Mouse (Mus musculus): ENCODE data around the gene Acsf3. TPM values are rescaled to one million over a fixed set of nuclear protein-coding genes. Genes with fewer than 3 reads are reported as not detected.

The Acsf3 gene
- polyA plus RNA-seq, 1 experiment from 2014 or later: 10.7 TPM

- ATAC-seq (peak; percentile 88), DNase-seq (peak; percentile 84)
- Histone ChIP-seq H3K9ac (replicated peaks) (no peak within 1 kb of the TSS), H3K9me3 (ENCODE audit: low read length) (no peaks in the 10 kb centered on the region), H3K4me2 (ENCODE audit: low read depth, low read length) (no peak within 1 kb of the TSS), H3K4me1 (ENCODE audit: insufficient read depth) (peaks cover 2% of the 10 kb centered on the region; the same call in 1 of the 2 replicates), H3K36me3 (replicated peaks; ENCODE audit: insufficient read depth, low read length) (no peaks in the 10 kb centered on the region), H3K27me3 (ENCODE audit: insufficient read depth, low read length) (0 out of 2 replicates have a peak, but pooled peaks cover 5% of the 10 kb centered on the region), H3K4me3 (ENCODE audit: low read depth, low read length) (no peak within 1 kb of the TSS), H3K27ac (ENCODE audit: low read depth) (no peak within 1 kb of the TSS)
- 20% methylated on average over 18 of the region's 18 CpGs for WGBS (ENCODE audit: insufficient replicate concordance)
- no peak for TF ChIP-seq EP300 (IDR thresholded peaks at IDR 0.05; ENCODE audit: low read depth)
- no peak for TF ChIP-seq CTCF (IDR thresholded peaks at IDR 0.05; ENCODE audit: low read depth)
Observed at GRCm38 (mm10) chr8:122847829-122848561, 72.7 kb downstream of the Acsf3 start, which contains the start of gene Cdh15. Gene Cdh15 (plus strand): TSS chr8:122847966.

- H3K9me3 ChIP-seq (ENCODE audit: low read length): no peaks in the 10 kb centered on the region
- DNase-seq (no peak), ATAC-seq (no peak)
- 0 out of 2 replicates have a peak, but pooled peaks cover 5% of the 10 kb centered on the region for H3K27me3 ChIP-seq (ENCODE audit: insufficient read depth, low read length)
- 79% methylated on average over 10 of the region's 11 CpGs for WGBS (ENCODE audit: insufficient replicate concordance)
- no peak overlapping the region for H3K27ac ChIP-seq (ENCODE audit: low read depth)
- peaks cover 2% of the 10 kb centered on the region; the same call in 1 of the 2 replicates for H3K4me1 ChIP-seq (ENCODE audit: insufficient read depth)
- H3K4me3 ChIP-seq (ENCODE audit: low read depth, low read length): no peak overlapping the region
- no peaks in the 10 kb centered on the region for H3K36me3 ChIP-seq (replicated peaks; ENCODE audit: insufficient read depth, low read length)
- TF ChIP-seq CTCF (IDR thresholded peaks at IDR 0.05; ENCODE audit: low read depth): no peak
- no peak for TF ChIP-seq EP300 (IDR thresholded peaks at IDR 0.05; ENCODE audit: low read depth)
- H3K4me2 ChIP-seq (ENCODE audit: low read depth, low read length): no peak overlapping the region
- H3K9ac ChIP-seq (replicated peaks): no peak overlapping the region
Observed at GRCm38 (mm10) chr8:122849152-122849910, 74.0 kb downstream of the Acsf3 start.

DNA sequence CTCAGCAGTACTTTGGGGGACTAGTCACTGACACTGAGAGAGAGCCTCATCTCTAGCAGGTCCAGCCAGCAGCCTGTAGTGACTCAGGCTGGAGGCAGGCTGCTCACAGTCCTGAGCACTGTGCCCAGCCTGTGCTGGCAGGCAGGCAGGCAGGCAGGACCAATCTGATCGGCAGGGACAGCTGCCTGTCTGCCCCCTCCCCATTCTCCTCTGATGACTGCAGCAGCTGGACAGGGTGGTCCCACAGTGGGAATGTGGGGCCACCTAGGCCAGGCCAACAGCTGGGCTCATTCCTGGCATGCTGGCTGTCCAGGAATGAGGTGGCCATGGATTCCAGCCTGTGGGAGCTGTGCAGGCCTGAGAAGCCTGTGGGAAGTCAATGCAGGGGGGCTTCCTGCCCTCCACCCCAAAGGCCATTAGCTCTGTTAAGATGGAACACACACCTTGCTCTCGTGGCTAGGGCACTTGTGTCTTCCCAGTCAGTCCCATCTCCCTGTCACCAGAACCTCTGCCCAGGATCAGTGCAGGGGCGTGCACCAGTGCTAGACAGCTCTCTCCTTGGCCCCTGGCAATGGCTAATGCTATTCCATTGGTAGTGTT lies 75.5 kb downstream of the Acsf3 start:
- H3K36me3 ChIP-seq (replicated peaks; ENCODE audit: insufficient read depth, low read length): no peaks in the 10 kb centered on the region

GRCm38 (mm10) chr8:122851692-122852545 lies 76.6 kb downstream of the Acsf3 start:
- H3K27me3 ChIP-seq (ENCODE audit: insufficient read depth, low read length): 0 out of 2 replicates have a peak, but pooled peaks cover 2% of the 10 kb centered on the region
- no peak overlapping the region for H3K27ac ChIP-seq (ENCODE audit: low read depth)
- H3K9ac ChIP-seq (replicated peaks): no peak overlapping the region
- no peaks in the 10 kb centered on the region for H3K9me3 ChIP-seq (ENCODE audit: low read length)
- H3K4me1 ChIP-seq (ENCODE audit: insufficient read depth): peaks cover 2% of the 10 kb centered on the region; the same call in 1 of the 2 replicates
- ATAC-seq: no peak
- DNase-seq: no peak
- H3K4me3 ChIP-seq (ENCODE audit: low read depth, low read length): no peak overlapping the region
- H3K4me2 ChIP-seq (ENCODE audit: low read depth, low read length): no peak overlapping the region
- WGBS (ENCODE audit: insufficient replicate concordance): 69% methylated on average over 12 of the region's 12 CpGs
- TF ChIP-seq EP300 (IDR thresholded peaks at IDR 0.05; ENCODE audit: low read depth) (no peak), CTCF (IDR thresholded peaks at IDR 0.05; ENCODE audit: low read depth) (no peak)
- H3K36me3 ChIP-seq (replicated peaks; ENCODE audit: insufficient read depth, low read length): no peaks in the 10 kb centered on the region

More for the DNA sequence above, 75.5 kb downstream of the Acsf3 start:
- Histone ChIP-seq H3K4me2 (ENCODE audit: low read depth, low read length) (no peak overlapping the region), H3K4me1 (ENCODE audit: insufficient read depth) (peaks cover 2% of the 10 kb centered on the region; the same call in 1 of the 2 replicates), H3K4me3 (ENCODE audit: low read depth, low read length) (no peak overlapping the region), H3K27me3 (ENCODE audit: insufficient read depth, low read length) (0 out of 2 replicates have a peak, but pooled peaks cover 5% of the 10 kb centered on the region), H3K27ac (ENCODE audit: low read depth) (no peak overlapping the region), H3K9me3 (ENCODE audit: low read length) (no peaks in the 10 kb centered on the region), H3K9ac (replicated peaks) (no peak overlapping the region)
- ATAC-seq (no peak), DNase-seq (no peak)
- 61% methylated on average over 3 of the region's 3 CpGs for WGBS (ENCODE audit: insufficient replicate concordance)
- TF ChIP-seq EP300 (IDR thresholded peaks at IDR 0.05; ENCODE audit: low read depth): no peak
- no peak for TF ChIP-seq CTCF (IDR thresholded peaks at IDR 0.05; ENCODE audit: low read depth)

GRCm38 (mm10) chr8:122852546-122852905 lies 77.2 kb downstream of the Acsf3 start:
- no peak for TF ChIP-seq CTCF (IDR thresholded peaks at IDR 0.05; ENCODE audit: low read depth)
- TF ChIP-seq EP300 (IDR thresholded peaks at IDR 0.05; ENCODE audit: low read depth): no peak
- whole genome bisulfite sequencing (ENCODE audit: insufficient replicate concordance): 50% methylated on average over 1 of the region's 1 CpGs
- ATAC-seq (no peak), DNase-seq (no peak)
- Histone ChIP-seq H3K9ac (replicated peaks) (no peak overlapping the region), H3K4me1 (ENCODE audit: insufficient read depth) (peaks cover 2% of the 10 kb centered on the region; the same call in 1 of the 2 replicates), H3K4me2 (ENCODE audit: low read depth, low read length) (no peak overlapping the region), H3K4me3 (ENCODE audit: low read depth, low read length) (no peak overlapping the region), H3K9me3 (ENCODE audit: low read length) (no peaks in the 10 kb centered on the region), H3K27ac (ENCODE audit: low read depth) (no peak overlapping the region), H3K36me3 (replicated peaks; ENCODE audit: insufficient read depth, low read length) (no peaks in the 10 kb centered on the region), H3K27me3 (ENCODE audit: insufficient read depth, low read length) (no peaks in the 10 kb centered on the region)

Data from liver, postnatal 0 days (tissue).